Mouse (Mus musculus) hindbrain, embryonic 16.5 days (tissue): ENCODE data around the gene Cldn2. TPM values are rescaled to one million over a fixed set of nuclear protein-coding genes. Genes with fewer than 3 reads are reported as not detected.
A peak's percentile ranks its signal among the peaks of the same experiment; 100 is the strongest.

ENCODE experiments used
- ATAC-seq: fragments of 200-750 bp; cut with Nextera tagmentation; 2 replicates; pipeline ENCODE4 v1.8.0; 2017; ENCODE audit warnings: moderate TSS enrichment, moderate library complexity
- H3K27ac ChIP-seq: fragments of 300-500 bp; sonication (generic); 2 replicates; pipeline ENCODE4 v1.5.1; 2014; ENCODE audit warnings: low read depth, mild to moderate bottlenecking, control low read depth, low read length, moderate library complexity
- H3K27me3 ChIP-seq: fragments of 300-500 bp; sonication (generic); replicated peaks from 2 replicates; pipeline ENCODE4 v1.6.1; 2014; ENCODE audit warnings: low read length; ENCODE audit not compliant: control insufficient read depth, insufficient read depth
- H3K36me3 ChIP-seq: fragments of 300-500 bp; sonication (generic); 2 replicates; pipeline ENCODE4 v1.6.1; 2014; ENCODE audit warnings: mild to moderate bottlenecking, low read length, moderate library complexity, mixed read lengths; ENCODE audit not compliant: control insufficient read depth, insufficient read depth
- H3K4me1 ChIP-seq: fragments of 300-500 bp; sonication (generic); 2 replicates; pipeline ENCODE4 v1.6.1; 2014; ENCODE audit warnings: low read depth, low read length; ENCODE audit not compliant: control insufficient read depth, insufficient read depth
- H3K4me2 ChIP-seq: fragments of 300-500 bp; sonication (generic); 2 replicates; pipeline ENCODE4 v1.6.1; 2014; ENCODE audit warnings: mild to moderate bottlenecking, low read length, control low read depth, moderate library complexity
- H3K4me3 ChIP-seq: fragments of 300-500 bp; sonication (generic); 2 replicates; pipeline ENCODE4 v1.5.1; 2014; ENCODE audit warnings: mild to moderate bottlenecking, low read length, control low read depth, moderate library complexity
- H3K9ac ChIP-seq: fragments of 300-500 bp; sonication (generic); 2 replicates; pipeline ENCODE4 v1.6.1; 2014; ENCODE audit warnings: low read depth, mild to moderate bottlenecking, control low read depth, low read length, moderate library complexity
- H3K9me3 ChIP-seq: fragments of 300-500 bp; sonication (generic); 2 replicates; pipeline ENCODE4 v1.6.1; 2014; ENCODE audit warnings: mild to moderate bottlenecking, low read length, moderate library complexity; ENCODE audit not compliant: control insufficient read depth
- WGBS: fragments of 180-500 bp; shearing (Covaris S2); extraction: QIAGEN DNeasy Blood & Tissue Kit; methylation state at CpG from one replicate; pipeline ENCODE4 v1.1.7; 2014; 5-methylcytosine and 5-hydroxymethylcytosine counted together
- polyA plus RNA-seq: library from polyadenylated mRNA; unstranded; fragments of >200 nt; fragmentation: Nextera tagmentation; extraction: Ambion mirVana; gene quantifications from 2 replicates; pipeline ENCODE4 v1.2.1, GENCODE M21; 2015

The Cldn2 gene
- polyA plus RNA-seq, 1 experiment from 2014 or later = 3.7 TPM

DNA sequence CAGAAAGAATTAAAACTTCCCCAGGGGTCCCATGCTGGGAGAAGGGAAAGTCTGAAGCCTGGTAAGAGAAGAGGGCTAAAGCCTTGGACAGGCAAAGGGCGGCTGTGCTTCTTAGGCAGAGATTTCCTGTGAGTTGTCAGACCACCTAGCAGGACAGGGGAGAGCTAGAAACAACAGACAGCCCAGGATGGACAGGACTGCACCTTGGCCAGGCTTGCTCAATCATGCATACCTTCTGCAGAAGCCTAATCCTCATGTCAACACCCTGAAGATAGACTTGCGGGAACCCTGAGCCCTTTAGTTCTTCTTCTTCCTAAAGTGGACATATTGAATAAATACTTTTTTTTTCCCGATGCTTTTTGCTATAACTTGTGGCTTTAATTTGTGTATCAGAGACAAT, 675 bp upstream of the Cldn2 start:
- Histone ChIP-seq H3K4me3 (no peak overlapping the region), H3K27ac (no peak overlapping the region), H3K4me2 (no peak overlapping the region), H3K9ac (no peak overlapping the region), H3K4me1 (no peaks in the 10 kb centered on the region), H3K27me3 (no peaks in the 10 kb centered on the region), H3K9me3 (no peaks in the 10 kb centered on the region), H3K36me3 (no peaks in the 10 kb centered on the region)
- WGBS = 84% methylated on average over 3 of the region's 3 CpGs
- no peak for ATAC-seq

DNA sequence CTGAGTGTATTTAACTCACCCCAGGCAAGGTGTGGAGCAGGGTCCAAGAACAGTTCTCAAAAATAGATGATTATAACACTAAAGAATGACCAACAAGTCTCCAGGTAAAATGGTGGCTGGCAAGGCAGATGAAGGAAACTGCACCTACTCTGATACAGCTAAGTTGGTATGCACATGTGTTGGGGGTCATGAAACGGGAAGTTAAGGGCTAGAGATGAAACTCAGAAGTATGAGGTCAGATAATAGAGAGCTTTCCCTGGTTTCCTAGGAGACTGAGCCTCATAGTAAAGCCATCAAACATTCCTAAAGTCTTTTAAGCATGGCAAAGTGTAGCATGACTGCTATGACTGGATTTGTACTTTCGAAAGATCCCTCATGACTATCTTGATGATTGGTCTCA, 2.4 kb downstream of the Cldn2 start:
- H3K36me3 ChIP-seq = no peaks in the 10 kb centered on the region
- no peaks in the 10 kb centered on the region for H3K27me3 ChIP-seq
- no peak overlapping the region for H3K4me3 ChIP-seq
- H3K9ac ChIP-seq = no peak overlapping the region
- H3K4me1 ChIP-seq = no peaks in the 10 kb centered on the region
- ATAC-seq = no peak
- 75% methylated on average over 2 of the region's 2 CpGs for WGBS
- no peak overlapping the region for H3K4me2 ChIP-seq
- H3K9me3 ChIP-seq = no peaks in the 10 kb centered on the region
- H3K27ac ChIP-seq = no peak overlapping the region

DNA sequence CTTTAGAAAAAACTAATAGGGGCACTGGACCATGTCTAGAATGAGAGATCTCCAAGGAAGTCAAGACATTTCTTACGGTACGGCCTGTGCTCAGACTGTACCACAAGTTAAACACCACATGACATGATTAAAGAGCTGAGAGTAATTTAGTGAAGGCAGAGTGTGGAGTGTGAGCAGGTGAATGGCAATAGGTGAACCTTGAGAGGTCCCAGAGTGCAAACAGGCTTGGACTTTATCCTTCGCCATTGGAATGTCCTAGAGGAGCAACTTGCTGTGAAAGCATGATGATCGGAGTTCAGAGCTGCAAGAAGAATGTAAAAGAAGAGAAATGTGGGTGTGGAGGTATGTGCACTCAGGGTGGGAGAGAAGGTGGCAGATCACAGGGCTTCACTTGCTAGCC, 5.3 kb downstream of the Cldn2 start:
- Histone ChIP-seq H3K27me3 (peaks cover 3% of the 10 kb centered on the region; the same call in 1 of the 2 replicates), H3K9ac (no peak overlapping the region), H3K9me3 (no peaks in the 10 kb centered on the region), H3K4me2 (no peak overlapping the region), H3K4me3 (no peak overlapping the region), H3K36me3 (no peaks in the 10 kb centered on the region), H3K27ac (no peak overlapping the region), H3K4me1 (no peaks in the 10 kb centered on the region)
- WGBS = 90% methylated on average over 4 of the region's 4 CpGs
- ATAC-seq = no peak

DNA sequence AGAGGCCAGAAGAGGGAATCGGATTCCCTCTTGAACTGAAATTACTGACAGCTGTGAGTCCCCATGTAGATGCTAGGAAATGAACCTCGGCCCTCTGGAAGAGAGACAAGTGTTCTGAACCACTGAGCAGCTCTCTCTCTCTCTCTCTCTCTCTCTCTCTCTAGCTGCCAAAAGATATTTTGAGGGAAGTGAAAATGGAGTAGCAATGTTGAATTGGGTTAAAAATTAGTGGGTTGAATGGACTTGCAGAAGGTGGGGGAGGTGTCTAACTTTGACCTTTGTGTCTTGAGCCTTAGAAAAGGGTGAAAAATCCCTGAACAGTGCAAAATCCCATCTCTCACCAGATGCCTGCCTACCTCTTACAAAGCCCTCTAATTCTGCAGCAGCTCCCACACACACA, 6.8 kb downstream of the Cldn2 start:
- ATAC-seq = no peak
- Histone ChIP-seq H3K27me3 (peaks cover 3% of the 10 kb centered on the region; the same call in 1 of the 2 replicates), H3K9ac (no peak overlapping the region), H3K9me3 (no peaks in the 10 kb centered on the region), H3K4me1 (no peaks in the 10 kb centered on the region), H3K36me3 (no peaks in the 10 kb centered on the region), H3K4me2 (no peak overlapping the region), H3K4me3 (no peak overlapping the region), H3K27ac (no peak overlapping the region)
- 62% methylated on average over 2 of the region's 2 CpGs for WGBS

DNA sequence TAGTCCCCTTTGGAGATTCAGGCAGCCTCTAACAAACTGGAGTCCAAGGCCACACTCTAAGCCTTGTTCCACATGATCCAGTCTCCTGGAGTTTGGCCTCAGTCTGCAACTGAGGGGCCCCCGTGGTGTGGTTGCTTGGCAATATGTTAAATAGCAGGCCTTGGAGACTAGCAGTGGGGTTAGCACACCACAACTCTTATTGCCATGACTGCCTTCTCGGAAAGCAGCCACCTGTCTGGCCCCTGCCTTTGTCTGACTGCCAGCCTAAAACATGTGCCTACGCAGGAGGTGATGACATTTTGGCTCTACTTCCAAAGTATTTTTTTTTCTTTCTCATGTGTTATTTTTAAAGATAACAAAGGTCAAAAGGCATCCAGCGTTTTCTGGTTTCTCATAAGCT, 7.5 kb downstream of the Cldn2 start:
- 21% methylated on average over 4 of the region's 4 CpGs for WGBS
- H3K4me3 ChIP-seq = no peak overlapping the region
- H3K4me2 ChIP-seq = no peak overlapping the region
- ATAC-seq = peak; percentile 91
- peaks cover 3% of the 10 kb centered on the region; the same call in 1 of the 2 replicates for H3K27me3 ChIP-seq
- no peaks in the 10 kb centered on the region for H3K9me3 ChIP-seq
- no peak overlapping the region for H3K9ac ChIP-seq
- H3K27ac ChIP-seq = no peak overlapping the region
- no peaks in the 10 kb centered on the region for H3K36me3 ChIP-seq
- H3K4me1 ChIP-seq = no peaks in the 10 kb centered on the region

DNA sequence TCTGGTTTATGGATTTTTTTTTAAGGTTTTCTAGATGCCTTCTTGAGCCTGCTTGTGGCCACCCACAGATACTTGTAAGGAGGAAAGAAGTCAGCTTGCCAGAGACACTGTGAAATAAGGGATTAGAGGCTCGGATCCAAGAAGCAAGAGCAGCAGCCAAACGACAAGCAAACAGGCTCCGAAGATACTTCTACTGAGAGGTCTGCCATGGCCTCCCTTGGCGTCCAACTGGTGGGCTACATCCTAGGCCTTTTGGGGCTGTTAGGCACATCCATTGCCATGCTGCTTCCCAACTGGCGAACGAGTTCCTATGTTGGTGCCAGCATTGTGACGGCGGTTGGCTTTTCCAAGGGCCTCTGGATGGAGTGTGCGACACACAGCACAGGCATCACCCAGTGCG, 7.9 kb downstream of the Cldn2 start:
- no peak overlapping the region for H3K4me3 ChIP-seq
- H3K4me2 ChIP-seq = no peak overlapping the region
- H3K27ac ChIP-seq = no peak overlapping the region
- H3K36me3 ChIP-seq = no peaks in the 10 kb centered on the region
- H3K9me3 ChIP-seq = no peaks in the 10 kb centered on the region
- no peak overlapping the region for H3K9ac ChIP-seq
- peaks cover 3% of the 10 kb centered on the region; the same call in 1 of the 2 replicates for H3K27me3 ChIP-seq
- 75% methylated on average over 10 of the region's 10 CpGs for WGBS
- peak; percentile 78 for ATAC-seq
- no peaks in the 10 kb centered on the region for H3K4me1 ChIP-seq

DNA sequence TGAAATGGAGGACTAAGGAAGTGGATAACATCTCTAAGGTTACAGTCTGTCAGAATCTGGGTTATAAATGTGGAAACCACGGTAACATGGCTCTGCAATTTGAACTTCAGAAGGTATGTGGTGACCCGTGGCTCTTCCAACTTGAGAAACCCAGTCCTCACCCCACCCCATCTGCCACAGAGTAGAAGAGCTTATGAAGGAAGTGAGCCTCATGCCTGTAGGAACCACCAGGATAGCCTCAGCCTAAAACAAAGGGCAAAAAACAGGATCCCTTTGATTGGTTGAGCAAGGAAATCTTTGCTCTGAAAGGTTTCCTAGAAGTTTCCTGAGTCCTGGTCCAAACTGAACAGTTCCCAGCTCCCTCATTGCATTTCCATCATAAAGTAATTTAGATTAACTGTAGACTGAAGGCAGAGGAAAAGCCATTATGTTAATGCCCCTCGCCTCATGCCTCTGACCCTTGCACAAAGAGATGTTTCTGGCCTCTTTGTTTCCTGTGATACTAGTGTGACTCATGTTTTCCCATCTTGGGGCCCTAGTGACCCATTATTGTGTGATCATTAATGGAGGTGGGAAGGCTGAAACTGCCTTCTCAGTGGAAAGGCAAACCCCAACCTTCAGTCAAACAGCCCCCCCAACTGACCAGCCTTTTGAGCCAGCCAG, 12.1 kb downstream of the Cldn2 start:
- Histone ChIP-seq H3K9ac (no peak overlapping the region), H3K9me3 (no peaks in the 10 kb centered on the region), H3K4me3 (no peak overlapping the region), H3K36me3 (no peaks in the 10 kb centered on the region), H3K4me2 (no peak overlapping the region), H3K27me3 (peaks cover 6% of the 10 kb centered on the region; the same call in 1 of the 2 replicates), H3K27ac (no peak overlapping the region), H3K4me1 (no peaks in the 10 kb centered on the region)
- ATAC-seq = no peak
- 62% methylated on average over 3 of the region's 3 CpGs for WGBS

DNA sequence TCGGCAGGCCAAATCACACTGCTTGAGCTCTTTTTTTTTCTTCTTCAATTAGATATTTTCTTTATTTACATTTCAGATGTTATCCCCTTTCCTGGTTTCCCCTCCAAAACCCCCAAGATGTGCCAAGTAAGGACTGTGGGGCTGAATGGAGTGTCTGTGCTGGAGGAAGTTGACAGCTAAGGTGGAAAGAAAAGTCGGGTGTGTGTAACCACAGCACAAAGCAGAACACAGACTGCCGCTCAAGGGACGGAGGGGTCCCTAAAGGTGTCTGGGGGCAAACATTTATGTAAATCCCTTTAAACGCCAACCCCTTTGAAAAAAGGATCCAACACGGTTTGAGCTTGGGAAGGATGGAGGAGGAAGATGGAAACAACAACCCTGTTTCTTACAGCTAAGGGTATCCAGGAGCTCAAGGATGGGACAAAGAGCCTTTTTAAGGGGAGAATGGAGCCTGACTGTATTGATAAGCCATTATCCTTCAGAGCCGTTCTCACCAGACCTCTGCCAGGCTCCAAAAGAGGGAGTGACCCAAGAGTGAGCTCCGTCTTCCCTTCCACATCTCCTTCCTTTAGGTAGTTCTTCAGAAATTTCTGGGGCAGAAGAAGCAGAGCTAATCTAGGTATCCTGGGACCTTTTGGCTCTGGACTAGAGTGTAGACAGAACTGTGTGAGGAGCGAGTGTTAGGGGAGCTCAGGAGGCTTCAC, 12.8 kb downstream of the Cldn2 start:
- Histone ChIP-seq H3K36me3 (no peaks in the 10 kb centered on the region), H3K27ac (no peak overlapping the region), H3K4me2 (no peak overlapping the region), H3K4me1 (no peaks in the 10 kb centered on the region), H3K4me3 (no peak overlapping the region), H3K27me3 (peaks cover 6% of the 10 kb centered on the region; the same call in 1 of the 2 replicates), H3K9me3 (no peaks in the 10 kb centered on the region), H3K9ac (no peak overlapping the region)
- WGBS = 74% methylated on average over 9 of the region's 9 CpGs
- no peak for ATAC-seq

DNA sequence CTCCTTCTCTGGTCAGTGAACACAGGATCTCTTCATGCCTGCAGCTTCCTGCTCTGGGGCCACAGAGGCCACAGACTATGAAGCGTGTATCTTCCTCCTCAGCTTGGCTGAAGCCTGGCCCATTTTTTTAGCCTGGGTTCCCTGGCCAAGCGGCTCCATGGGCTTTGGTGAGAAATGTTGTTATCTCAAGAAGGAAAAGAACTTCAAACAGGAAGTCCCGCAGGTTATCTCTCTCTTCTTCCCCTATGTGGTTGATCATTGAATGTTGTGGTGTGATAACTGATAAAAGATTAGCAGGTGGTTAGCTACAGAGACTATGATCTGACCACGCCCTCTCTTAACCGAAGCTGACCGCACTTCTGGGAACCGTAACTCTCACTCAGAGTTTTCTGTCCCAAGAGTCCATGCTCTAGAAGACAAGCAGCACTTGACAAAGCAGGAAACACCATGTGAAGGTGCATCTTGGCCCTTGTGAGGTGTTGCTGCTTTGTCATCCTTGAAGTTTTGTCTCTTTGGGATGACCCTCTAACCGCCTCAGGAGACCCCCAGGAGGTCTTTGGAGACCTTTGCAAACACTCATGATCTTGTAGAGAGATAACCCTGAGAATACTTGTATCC, 13.5 kb downstream of the Cldn2 start:
- H3K4me2 ChIP-seq = no peak overlapping the region
- no peaks in the 10 kb centered on the region for H3K36me3 ChIP-seq
- H3K9me3 ChIP-seq = no peaks in the 10 kb centered on the region
- no peak overlapping the region for H3K27ac ChIP-seq
- H3K4me1 ChIP-seq = no peaks in the 10 kb centered on the region
- 96% methylated on average over 8 of the region's 8 CpGs for WGBS
- ATAC-seq = no peak
- no peak overlapping the region for H3K4me3 ChIP-seq
- H3K27me3 ChIP-seq = peaks cover 6% of the 10 kb centered on the region; the same call in 1 of the 2 replicates
- H3K9ac ChIP-seq = no peak overlapping the region
